Mouse (Mus musculus): ENCODE measurements around the gene Cfap43. TPM values are rescaled to one million over a fixed set of nuclear protein-coding genes. Genes with fewer than 3 reads are reported as not detected.

The Cfap43 gene
- polyA plus RNA-seq, 2 experiments = 0.08 to 0.11 TPM

- H3K27me3 ChIP-seq (ENCODE audit: control insufficient read depth, insufficient read depth, low read length) = no peaks in the 10 kb centered on the region
- DNase-seq (ENCODE audit: low spot score) (no peak), ATAC-seq (ENCODE audit: low FRiP score, low read depth) (no peak)
- no peak overlapping the region for H3K27ac ChIP-seq (replicated peaks; ENCODE audit: low read depth, low read length)
- no peak overlapping the region for H3K9ac ChIP-seq (ENCODE audit: low read depth, low read length, severe bottlenecking)
- peaks cover 5% of the 10 kb centered on the region; the same call in 1 of the 2 replicates for H3K36me3 ChIP-seq (ENCODE audit: control insufficient read depth, insufficient read depth, low read length)
- no peak overlapping the region for H3K4me3 ChIP-seq (replicated peaks; ENCODE audit: low read length)
- WGBS = 55% methylated on average over 4 of the region's 4 CpGs
- H3K4me2 ChIP-seq (replicated peaks; ENCODE audit: low read depth, low read length, severe bottlenecking) = no peak overlapping the region
- H3K4me1 ChIP-seq (ENCODE audit: control insufficient read depth, insufficient read depth, low read length) = peaks cover 29% of the 10 kb centered on the region
- no peak for TF ChIP-seq POLR2A (IDR thresholded peaks at IDR 0.05; ENCODE audit: borderline replicate concordance, extremely low read depth, insufficient read depth, insufficient read length)
- no peaks in the 10 kb centered on the region for H3K9me3 ChIP-seq (ENCODE audit: control insufficient read depth, low read length)
Observed at GRCm38 (mm10) chr19:47903679-47904078, 15.4 kb downstream of the Cfap43 start.

GRCm38 (mm10) chr19:47902316-47903201 lies 16.5 kb downstream of the Cfap43 start:
- DNase-seq (ENCODE audit: low spot score) = no peak
- no peak for TF ChIP-seq POLR2A (IDR thresholded peaks at IDR 0.05; ENCODE audit: borderline replicate concordance, extremely low read depth, insufficient read depth, insufficient read length)
- peaks cover 26% of the 10 kb centered on the region for H3K4me1 ChIP-seq (ENCODE audit: control insufficient read depth, insufficient read depth, low read length)
- H3K9me3 ChIP-seq (ENCODE audit: control insufficient read depth, low read length) = no peaks in the 10 kb centered on the region
- H3K27me3 ChIP-seq (ENCODE audit: control insufficient read depth, insufficient read depth, low read length) = no peaks in the 10 kb centered on the region
- peak overlapping the region; percentile 38; the same call in 1 of the 2 replicates for H3K27ac ChIP-seq (replicated peaks; ENCODE audit: low read depth, low read length)
- H3K4me2 ChIP-seq (replicated peaks; ENCODE audit: low read depth, low read length, severe bottlenecking) = no peak overlapping the region
- peaks cover 7% of the 10 kb centered on the region; the same call in 1 of the 2 replicates for H3K36me3 ChIP-seq (ENCODE audit: control insufficient read depth, insufficient read depth, low read length)
- 0 out of 2 replicates have a peak, but pooled peaks have one; percentile 19 for ATAC-seq (ENCODE audit: low FRiP score, low read depth)
- 36% methylated on average over 13 of the region's 13 CpGs for WGBS
- peak overlapping the region; percentile 28; the same call in 1 of the 2 replicates for H3K9ac ChIP-seq (ENCODE audit: low read depth, low read length, severe bottlenecking)
- no peak overlapping the region for H3K4me3 ChIP-seq (replicated peaks; ENCODE audit: low read length)

GRCm38 (mm10) chr19:47900558-47900957 lies 18.5 kb downstream of the Cfap43 start:
- no peak overlapping the region for H3K27ac ChIP-seq (replicated peaks; ENCODE audit: low read depth, low read length)
- DNase-seq (ENCODE audit: low spot score) (no peak), ATAC-seq (ENCODE audit: low FRiP score, low read depth) (no peak)
- H3K4me1 ChIP-seq (ENCODE audit: control insufficient read depth, insufficient read depth, low read length) = peaks cover 26% of the 10 kb centered on the region
- no peak overlapping the region for H3K4me3 ChIP-seq (replicated peaks; ENCODE audit: low read length)
- H3K4me2 ChIP-seq (replicated peaks; ENCODE audit: low read depth, low read length, severe bottlenecking) = no peak overlapping the region
- WGBS = 81% methylated on average over 10 of the region's 10 CpGs
- no peaks in the 10 kb centered on the region for H3K9me3 ChIP-seq (ENCODE audit: control insufficient read depth, low read length)
- H3K36me3 ChIP-seq (ENCODE audit: control insufficient read depth, insufficient read depth, low read length) = peaks cover 26% of the 10 kb centered on the region
- no peak overlapping the region for H3K9ac ChIP-seq (ENCODE audit: low read depth, low read length, severe bottlenecking)
- no peaks in the 10 kb centered on the region for H3K27me3 ChIP-seq (ENCODE audit: control insufficient read depth, insufficient read depth, low read length)
- TF ChIP-seq POLR2A (IDR thresholded peaks at IDR 0.05; ENCODE audit: borderline replicate concordance, extremely low read depth, insufficient read depth, insufficient read length) = no peak

- peaks cover 32% of the 10 kb centered on the region for H3K36me3 ChIP-seq (ENCODE audit: control insufficient read depth, insufficient read depth, low read length)
- no peak for TF ChIP-seq POLR2A (IDR thresholded peaks at IDR 0.05; ENCODE audit: borderline replicate concordance, extremely low read depth, insufficient read depth, insufficient read length)
Observed at GRCm38 (mm10) chr19:47900012-47900411, 19.1 kb downstream of the Cfap43 start.

GRCm38 (mm10) chr19:47898472-47899079 lies 20.5 kb downstream of the Cfap43 start:
- Histone ChIP-seq H3K9ac (ENCODE audit: low read depth, low read length, severe bottlenecking) (no peak overlapping the region), H3K9me3 (ENCODE audit: control insufficient read depth, low read length) (no peaks in the 10 kb centered on the region), H3K36me3 (ENCODE audit: control insufficient read depth, insufficient read depth, low read length) (peaks cover 46% of the 10 kb centered on the region), H3K27ac (replicated peaks; ENCODE audit: low read depth, low read length) (no peak overlapping the region), H3K4me3 (replicated peaks; ENCODE audit: low read length) (no peak overlapping the region), H3K4me2 (replicated peaks; ENCODE audit: low read depth, low read length, severe bottlenecking) (no peak overlapping the region), H3K4me1 (ENCODE audit: control insufficient read depth, insufficient read depth, low read length) (peaks cover 22% of the 10 kb centered on the region), H3K27me3 (ENCODE audit: control insufficient read depth, insufficient read depth, low read length) (no peaks in the 10 kb centered on the region)
- ATAC-seq (ENCODE audit: low FRiP score, low read depth) (no peak), DNase-seq (ENCODE audit: low spot score) (no peak)
- no peak for TF ChIP-seq POLR2A (IDR thresholded peaks at IDR 0.05; ENCODE audit: borderline replicate concordance, extremely low read depth, insufficient read depth, insufficient read length)
- 74% methylated on average over 8 of the region's 8 CpGs for WGBS

More at GRCm38 (mm10) chr19:47900012-47900411, 19.1 kb downstream of the Cfap43 start:
- Histone ChIP-seq H3K27me3 (ENCODE audit: control insufficient read depth, insufficient read depth, low read length) (no peaks in the 10 kb centered on the region), H3K4me3 (replicated peaks; ENCODE audit: low read length) (no peak overlapping the region), H3K4me2 (replicated peaks; ENCODE audit: low read depth, low read length, severe bottlenecking) (no peak overlapping the region), H3K9me3 (ENCODE audit: control insufficient read depth, low read length) (no peaks in the 10 kb centered on the region), H3K27ac (replicated peaks; ENCODE audit: low read depth, low read length) (no peak overlapping the region), H3K9ac (ENCODE audit: low read depth, low read length, severe bottlenecking) (no peak overlapping the region), H3K4me1 (ENCODE audit: control insufficient read depth, insufficient read depth, low read length) (peaks cover 26% of the 10 kb centered on the region)
- 65% methylated on average over 6 of the region's 6 CpGs for WGBS
- DNase-seq (ENCODE audit: low spot score) (no peak), ATAC-seq (ENCODE audit: low FRiP score, low read depth) (no peak)

Measured in limb, embryonic 14.5 days (tissue).